Mouse (Mus musculus): ENCODE data around the gene Rae1. TPM values are rescaled to one million over a fixed set of nuclear protein-coding genes. Genes with fewer than 3 reads are reported as not detected.

The Rae1 gene
- polyA plus RNA-seq, 2 experiments = 45.9 to 65.3 TPM

DNA sequence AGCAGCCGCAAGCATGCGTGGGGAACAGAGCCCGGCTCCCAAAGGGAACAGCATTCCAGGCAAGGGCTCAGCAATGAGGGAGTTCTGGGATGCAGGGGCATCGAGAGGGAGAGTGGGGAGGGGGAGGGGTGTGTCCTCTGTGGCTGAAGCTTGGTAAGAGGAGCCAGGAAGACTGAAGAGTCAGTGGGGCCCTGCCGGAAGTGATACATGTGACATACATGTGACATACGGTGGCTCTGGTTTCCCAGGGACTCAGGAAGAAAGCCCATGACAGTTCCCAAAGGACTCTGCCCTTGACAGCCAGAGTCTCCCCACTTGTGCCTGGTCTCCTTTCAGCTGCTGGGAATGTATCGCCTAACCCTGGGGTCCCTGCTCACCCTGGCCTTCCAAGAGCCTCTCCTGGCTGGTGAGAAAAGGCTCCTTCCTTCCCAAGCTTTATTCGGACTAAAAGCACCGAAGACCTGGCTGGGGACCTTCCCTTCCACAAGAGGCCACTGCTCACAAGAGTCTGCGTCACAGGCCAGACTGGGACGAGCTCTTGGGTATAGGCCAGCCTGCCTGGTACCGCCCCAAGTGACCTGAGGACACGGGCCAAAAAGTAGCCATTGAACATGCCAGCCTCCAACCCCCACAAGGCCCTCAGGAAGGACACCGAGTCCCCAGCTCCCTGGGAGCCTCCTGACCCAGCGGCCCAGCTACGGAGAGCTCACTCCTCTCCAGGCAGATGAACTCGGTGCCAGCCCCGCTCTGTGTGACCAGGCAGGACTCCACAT is 44.5 kb downstream of the Rae1 start:
- no peaks in the 10 kb centered on the region for H3K27me3 ChIP-seq (ENCODE audit: control insufficient read depth, insufficient read depth, low read length)
- H3K9me3 ChIP-seq (ENCODE audit: control insufficient read depth, low read length) = no peaks in the 10 kb centered on the region
- no peak overlapping the region for H3K27ac ChIP-seq
- WGBS (ENCODE audit: insufficient replicate concordance) = 76% methylated on average over 18 of the region's 18 CpGs
- ATAC-seq (ENCODE audit: insufficient read depth) (no peak), DNase-seq (ENCODE audit: low read depth in 3 of 3, low spot score in 3 of 3) (no peak)
- H3K4me3 ChIP-seq (ENCODE audit: insufficient read depth in 1 of 2, low read depth in 2 of 2, low read length in 2 of 2) = no peak overlapping the region
- TF ChIP-seq CTCF (IDR thresholded peaks at IDR 0.05; ENCODE audit: low read depth) = no peak
- TF ChIP-seq EP300 (IDR thresholded peaks at IDR 0.05; ENCODE audit: low read depth) = no peak
- H3K36me3 ChIP-seq (replicated peaks; ENCODE audit: control insufficient read depth, insufficient read depth, low read depth) = no peaks in the 10 kb centered on the region; the same call in 1 of the 2 replicates
- peaks cover 44 to 46% of the 10 kb centered on the region in 2 experiments for H3K4me1 ChIP-seq (replicated peaks; ENCODE audit: control insufficient read depth in 2 of 2, insufficient read depth in 2 of 2, low read length in 1 of 2)
- H3K4me2 ChIP-seq (ENCODE audit: low read depth) = no peak overlapping the region
- H3K9ac ChIP-seq (replicated peaks) = no peak overlapping the region

DNA sequence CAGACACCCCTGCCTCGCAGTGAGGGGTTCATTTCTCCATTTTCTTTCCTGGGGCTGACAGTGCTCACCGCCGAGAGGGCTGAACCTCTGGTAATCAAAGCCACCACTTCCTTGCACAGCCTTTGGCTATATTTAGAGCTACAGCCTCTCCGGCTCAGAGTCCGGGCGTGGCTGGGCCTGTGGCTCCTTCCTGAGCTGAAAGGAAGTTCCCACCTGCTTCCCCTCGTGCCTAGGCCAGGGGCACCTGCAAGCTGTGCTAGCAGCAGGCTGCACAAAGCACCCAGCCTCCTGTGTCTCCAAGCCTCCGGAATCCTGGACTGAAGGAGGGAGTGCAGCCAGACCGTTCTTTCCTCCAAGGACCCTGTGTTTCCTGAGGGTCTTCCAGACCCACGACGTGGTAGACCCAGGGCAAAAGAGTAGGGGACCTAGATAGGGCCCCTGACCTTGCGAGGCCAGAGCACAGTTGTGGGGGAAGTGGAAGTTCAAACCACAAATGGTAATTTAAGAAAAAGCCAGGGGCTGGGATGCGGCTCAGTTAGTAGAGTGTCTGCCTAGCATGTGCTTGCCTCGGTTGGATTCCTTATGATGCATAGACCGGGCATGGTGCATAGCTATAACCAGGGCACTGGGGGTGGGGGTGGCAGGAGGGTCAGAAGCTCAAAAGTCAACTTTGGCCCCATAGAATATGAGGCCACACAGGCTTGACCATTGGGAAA is 46.8 kb downstream of the Rae1 start:
- no peak for DNase-seq (ENCODE audit: low read depth in 3 of 3, low spot score in 3 of 3)
- Histone ChIP-seq H3K36me3 (replicated peaks; ENCODE audit: control insufficient read depth, insufficient read depth, low read depth) (no peaks in the 10 kb centered on the region), H3K27me3 (ENCODE audit: control insufficient read depth, insufficient read depth, low read length) (no peaks in the 10 kb centered on the region), H3K9ac (replicated peaks) (no peak overlapping the region), H3K4me2 (ENCODE audit: low read depth) (peak overlapping the region; percentile 2; the same call in 1 of the 2 replicates), H3K27ac (no peak overlapping the region; the same call in 1 of the 2 replicates), H3K9me3 (ENCODE audit: control insufficient read depth, low read length) (no peaks in the 10 kb centered on the region), H3K4me3 (ENCODE audit: insufficient read depth in 1 of 2, low read depth in 2 of 2, low read length in 2 of 2) (no peak overlapping the region), H3K4me1 (replicated peaks; ENCODE audit: control insufficient read depth in 2 of 2, insufficient read depth in 2 of 2, low read length in 1 of 2) (peaks cover 21 to 24% of the 10 kb centered on the region in 2 experiments)
- WGBS (ENCODE audit: insufficient replicate concordance) = 17% methylated on average over 15 of the region's 15 CpGs
- TF ChIP-seq CTCF (IDR thresholded peaks at IDR 0.05; ENCODE audit: low read depth) (no peak), EP300 (IDR thresholded peaks at IDR 0.05; ENCODE audit: low read depth) (no peak)
- no peak for ATAC-seq (ENCODE audit: insufficient read depth)

- peak overlapping the region; percentile 41 for H3K4me2 ChIP-seq (ENCODE audit: low read depth)
- TF ChIP-seq EP300 (IDR thresholded peaks at IDR 0.05; ENCODE audit: low read depth) (no peak), CTCF (IDR thresholded peaks at IDR 0.05; ENCODE audit: low read depth) (no peak)
- no peak overlapping the region for H3K27ac ChIP-seq
- ATAC-seq (ENCODE audit: insufficient read depth) (no peak), DNase-seq (ENCODE audit: low read depth in 3 of 3, low spot score in 3 of 3) (no peak)
- no peaks in the 10 kb centered on the region for H3K9me3 ChIP-seq (ENCODE audit: control insufficient read depth, low read length)
- H3K4me1 ChIP-seq (replicated peaks; ENCODE audit: control insufficient read depth in 2 of 2, insufficient read depth in 2 of 2, low read length in 1 of 2) = peaks cover 13 to 17% of the 10 kb centered on the region in 2 experiments
- no peak overlapping the region for H3K9ac ChIP-seq (replicated peaks)
- no peaks in the 10 kb centered on the region for H3K27me3 ChIP-seq (ENCODE audit: control insufficient read depth, insufficient read depth, low read length)
- no peak overlapping the region for H3K4me3 ChIP-seq (ENCODE audit: insufficient read depth in 1 of 2, low read depth in 2 of 2, low read length in 2 of 2)
- no peaks in the 10 kb centered on the region for H3K36me3 ChIP-seq (replicated peaks; ENCODE audit: control insufficient read depth, insufficient read depth, low read depth)
- 59% methylated on average over 5 of the region's 5 CpGs for WGBS (ENCODE audit: insufficient replicate concordance)
Measured at GRCm38 (mm10) chr2:173047471-173047870, 47.6 kb downstream of the Rae1 start.

- H3K4me2 ChIP-seq (ENCODE audit: low read depth) = peak overlapping the region; percentile 41
- no peaks in the 10 kb centered on the region for H3K27me3 ChIP-seq (ENCODE audit: control insufficient read depth, insufficient read depth, low read length)
- DNase-seq (ENCODE audit: low read depth in 3 of 3, low spot score in 3 of 3) = no peak
- TF ChIP-seq CTCF (IDR thresholded peaks at IDR 0.05; ENCODE audit: low read depth) (no peak), EP300 (IDR thresholded peaks at IDR 0.05; ENCODE audit: low read depth) (no peak)
- no peaks in the 10 kb centered on the region for H3K9me3 ChIP-seq (ENCODE audit: control insufficient read depth, low read length)
- no peak overlapping the region for H3K9ac ChIP-seq (replicated peaks)
- no peaks in the 10 kb centered on the region for H3K36me3 ChIP-seq (replicated peaks; ENCODE audit: control insufficient read depth, insufficient read depth, low read depth)
- no peak overlapping the region; the same call in 1 of the 2 replicates for H3K27ac ChIP-seq
- H3K4me1 ChIP-seq (replicated peaks; ENCODE audit: control insufficient read depth in 2 of 2, insufficient read depth in 2 of 2, low read length in 1 of 2) = peaks cover 9 to 16% of the 10 kb centered on the region in 2 experiments
- 44% methylated on average over 17 of the region's 17 CpGs for WGBS (ENCODE audit: insufficient replicate concordance)
- ATAC-seq (ENCODE audit: insufficient read depth) = peak; percentile 39; the same call in 1 of the 2 replicates
- peak overlapping the region; percentile 10 to 29; a peak in 2 of 4 replicates for H3K4me3 ChIP-seq (ENCODE audit: insufficient read depth in 1 of 2, low read depth in 2 of 2, low read length in 2 of 2)
Measured at GRCm38 (mm10) chr2:173048041-173048745, 48.3 kb downstream of the Rae1 start.

Measured in liver, embryonic 14.5 days (tissue).